Mouse (Mus musculus) limb, embryonic 13.5 days (tissue): ENCODE results near the gene Nav3. TPM values are rescaled to one million over a fixed set of nuclear protein-coding genes. Genes with fewer than 3 reads are reported as not detected.

Source experiments
- ATAC-seq: fragments of 200-750 bp; cut with Nextera tagmentation; 2 replicates; pipeline ENCODE4 v1.8.0; 2017; ENCODE audit warnings: low read depth, moderate number of reproducible peaks, moderate TSS enrichment; ENCODE audit not compliant: low FRiP score
- H3K27ac ChIP-seq: fragments of 300-500 bp; sonication (generic); 2 replicates; pipeline ENCODE4 v1.5.1; 2015; ENCODE audit warnings: inconsistent platforms, mild to moderate bottlenecking, moderate library complexity
- H3K27me3 ChIP-seq: fragments of 300-500 bp; sonication (generic); 2 replicates; pipeline ENCODE4 v1.6.1; 2015; ENCODE audit warnings: mild to moderate bottlenecking, inconsistent platforms
- H3K36me3 ChIP-seq: fragments of 300-500 bp; sonication (generic); 2 replicates; pipeline ENCODE4 v1.6.1; 2015; ENCODE audit warnings: inconsistent platforms, mild to moderate bottlenecking, moderate library complexity
- H3K4me1 ChIP-seq: fragments of 300-500 bp; sonication (generic); 2 replicates; pipeline ENCODE4 v1.6.1; 2015; ENCODE audit warnings: inconsistent platforms
- H3K4me2 ChIP-seq: fragments of 300-500 bp; sonication (generic); replicated peaks from 2 replicates; pipeline ENCODE4 v1.6.1; 2015; ENCODE audit warnings: inconsistent platforms, mild to moderate bottlenecking, moderate library complexity
- H3K4me3 ChIP-seq: fragments of 300-500 bp; sonication (generic); 2 replicates; pipeline ENCODE4 v1.5.1; 2015; ENCODE audit warnings: moderate library complexity, mild to moderate bottlenecking, inconsistent platforms
- H3K9ac ChIP-seq: fragments of 300-500 bp; sonication (generic); 2 replicates; pipeline ENCODE4 v1.6.1; 2015; ENCODE audit warnings: mild to moderate bottlenecking, inconsistent platforms
- H3K9me3 ChIP-seq: fragments of 300-500 bp; sonication (generic); 2 replicates; pipeline ENCODE4 v1.6.1; 2016; ENCODE audit warnings: inconsistent platforms
- WGBS: fragments of 180-500 bp; shearing (Covaris S2); methylation state at CpG from one replicate; pipeline ENCODE4 v1.1.7; 2015; 5-methylcytosine and 5-hydroxymethylcytosine counted together
- polyA plus RNA-seq: library from polyadenylated mRNA; unstranded; fragments of >200 nt; fragmentation: Nextera tagmentation; extraction: Ambion mirVana; gene quantifications from 2 replicates; pipeline ENCODE4 v1.2.1, GENCODE M21; 2015

The Nav3 gene
- polyA plus RNA-seq: 4.4 and 5.5 TPM in 2 replicates

- Histone ChIP-seq H3K9me3 (no peaks in the 10 kb centered on the region), H3K27ac (no peak within 1 kb of the TSS), H3K27me3 (peaks cover 42% of the 10 kb centered on the region), H3K4me1 (peaks cover 8% of the 10 kb centered on the region), H3K9ac (peak within 1 kb of the TSS; percentile 74), H3K4me2 (peak within 1 kb of the TSS; percentile 93), H3K4me3 (peak within 1 kb of the TSS; percentile 60), H3K36me3 (no peaks in the 10 kb centered on the region)
- 0% methylated on average over 19 of the region's 50 CpGs for WGBS
- ATAC-seq: peak; percentile 90
Measured at GRCm38 (mm10) chr10:110455838-110456493, at the start of gene Nav3. Nav3 (minus strand) TSS chr10:110456204.

GRCm38 (mm10) chr10:110485306-110485705 lies 29.3 kb upstream of the Nav3 start:
- Histone ChIP-seq H3K4me2 (no peak overlapping the region), H3K9me3 (no peaks in the 10 kb centered on the region), H3K27ac (no peak overlapping the region), H3K27me3 (no peaks in the 10 kb centered on the region), H3K4me1 (no peaks in the 10 kb centered on the region), H3K9ac (no peak overlapping the region), H3K4me3 (no peak overlapping the region), H3K36me3 (no peaks in the 10 kb centered on the region)
- WGBS: 80% methylated on average over 5 of the region's 5 CpGs
- ATAC-seq: no peak

DNA sequence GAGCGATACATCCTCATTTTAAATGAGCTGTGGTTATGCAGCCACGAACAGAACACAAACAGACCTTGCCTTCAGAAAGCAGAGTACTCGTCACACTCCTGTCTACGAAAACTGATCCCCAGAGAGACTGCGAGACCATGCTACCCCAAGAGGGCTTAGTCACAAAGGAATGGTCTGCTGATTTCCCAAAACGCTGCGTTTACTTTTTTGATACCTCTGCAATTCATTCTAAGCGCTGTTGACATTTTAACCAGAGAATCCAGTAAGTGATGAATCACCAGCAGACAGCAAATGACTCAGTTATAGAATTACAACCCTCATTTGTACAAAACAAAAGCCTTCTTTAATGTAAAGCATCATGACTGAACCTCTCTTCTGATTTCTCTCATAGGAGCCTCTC lies 28.8 kb upstream of the Nav3 start:
- Histone ChIP-seq H3K27me3 (no peaks in the 10 kb centered on the region), H3K4me2 (no peak overlapping the region), H3K9ac (no peak overlapping the region), H3K4me1 (no peaks in the 10 kb centered on the region), H3K9me3 (no peaks in the 10 kb centered on the region), H3K27ac (no peak overlapping the region), H3K4me3 (no peak overlapping the region), H3K36me3 (no peaks in the 10 kb centered on the region)
- no peak for ATAC-seq
- 68% methylated on average over 8 of the region's 8 CpGs for WGBS

DNA sequence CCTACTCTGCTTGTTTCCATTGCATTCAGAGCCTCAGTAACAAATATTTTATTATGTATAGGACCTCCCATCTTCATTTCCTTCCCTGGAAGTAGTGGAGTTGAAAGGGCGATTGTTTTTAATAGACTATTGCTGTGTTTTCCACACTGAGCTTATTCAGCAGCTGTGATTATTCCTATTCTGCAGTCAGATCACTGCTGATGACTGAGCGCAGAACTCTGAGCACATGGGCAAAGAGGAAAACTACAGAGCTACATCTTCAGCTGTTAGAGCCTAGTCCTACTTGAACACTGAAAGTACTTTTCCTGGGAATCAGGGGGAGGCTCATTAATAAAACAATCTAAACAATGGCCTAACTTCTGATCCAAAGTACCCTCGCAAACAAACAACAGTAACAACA lies 23.2 kb upstream of the Nav3 start:
- peaks cover 5% of the 10 kb centered on the region; the same call in 1 of the 2 replicates for H3K4me1 ChIP-seq
- no peak for ATAC-seq

GRCm38 (mm10) chr10:110477689-110478314 lies 21.8 kb upstream of the Nav3 start:
- H3K4me2 ChIP-seq: peak overlapping the region; percentile 19; the same call in 1 of the 2 replicates

More for the DNA sequence above, 23.2 kb upstream of the Nav3 start:
- Histone ChIP-seq H3K36me3 (no peaks in the 10 kb centered on the region), H3K9me3 (no peaks in the 10 kb centered on the region), H3K27ac (no peak overlapping the region), H3K4me3 (no peak overlapping the region), H3K9ac (no peak overlapping the region), H3K4me2 (no peak overlapping the region), H3K27me3 (no peaks in the 10 kb centered on the region)
- 80% methylated on average over 3 of the region's 3 CpGs for WGBS

GRCm38 (mm10) chr10:110474107-110474506 lies 18.1 kb upstream of the Nav3 start:
- H3K36me3 ChIP-seq: no peaks in the 10 kb centered on the region
- no peaks in the 10 kb centered on the region for H3K9me3 ChIP-seq
- 77% methylated on average over 1 of the region's 1 CpGs for WGBS
- no peak overlapping the region for H3K9ac ChIP-seq
- no peak overlapping the region for H3K4me2 ChIP-seq
- H3K4me3 ChIP-seq: no peak overlapping the region
- ATAC-seq: no peak
- no peaks in the 10 kb centered on the region for H3K27me3 ChIP-seq
- no peak overlapping the region for H3K27ac ChIP-seq
- peaks cover 5% of the 10 kb centered on the region; the same call in 1 of the 2 replicates for H3K4me1 ChIP-seq

More at GRCm38 (mm10) chr10:110477689-110478314, 21.8 kb upstream of the Nav3 start:
- H3K36me3 ChIP-seq: no peaks in the 10 kb centered on the region
- H3K9me3 ChIP-seq: no peaks in the 10 kb centered on the region
- no peaks in the 10 kb centered on the region for H3K27me3 ChIP-seq
- H3K9ac ChIP-seq: no peak overlapping the region
- peaks cover 5% of the 10 kb centered on the region; the same call in 1 of the 2 replicates for H3K4me1 ChIP-seq
- H3K27ac ChIP-seq: no peak overlapping the region
- ATAC-seq: peak; percentile 87
- WGBS: 44% methylated on average over 11 of the region's 11 CpGs
- no peak overlapping the region for H3K4me3 ChIP-seq

DNA sequence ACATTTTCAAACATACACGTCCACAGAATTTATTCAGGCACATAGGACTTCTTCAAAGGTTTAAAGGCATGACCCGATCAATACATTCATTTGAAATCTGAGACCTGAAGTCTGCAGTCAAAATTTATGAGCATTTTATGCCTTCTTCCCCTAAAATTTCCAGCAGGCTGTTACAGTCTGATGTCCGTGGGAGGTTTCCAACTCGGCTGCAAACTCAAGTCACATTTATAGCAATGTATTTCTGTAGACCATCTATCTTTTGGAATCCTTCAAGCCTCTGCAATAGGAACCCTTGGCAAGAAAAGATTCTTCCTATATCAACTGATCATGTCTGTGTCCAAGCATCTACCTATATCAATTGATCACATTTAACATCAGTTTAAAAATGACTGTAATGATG lies 13.4 kb upstream of the Nav3 start:
- no peaks in the 10 kb centered on the region for H3K27me3 ChIP-seq
- no peaks in the 10 kb centered on the region for H3K36me3 ChIP-seq
- WGBS: 38% methylated on average over 4 of the region's 4 CpGs
- no peak for ATAC-seq
- no peak overlapping the region for H3K9ac ChIP-seq
- no peaks in the 10 kb centered on the region for H3K9me3 ChIP-seq
- H3K4me3 ChIP-seq: no peak overlapping the region
- H3K4me1 ChIP-seq: no peaks in the 10 kb centered on the region
- no peak overlapping the region for H3K4me2 ChIP-seq
- no peak overlapping the region for H3K27ac ChIP-seq

DNA sequence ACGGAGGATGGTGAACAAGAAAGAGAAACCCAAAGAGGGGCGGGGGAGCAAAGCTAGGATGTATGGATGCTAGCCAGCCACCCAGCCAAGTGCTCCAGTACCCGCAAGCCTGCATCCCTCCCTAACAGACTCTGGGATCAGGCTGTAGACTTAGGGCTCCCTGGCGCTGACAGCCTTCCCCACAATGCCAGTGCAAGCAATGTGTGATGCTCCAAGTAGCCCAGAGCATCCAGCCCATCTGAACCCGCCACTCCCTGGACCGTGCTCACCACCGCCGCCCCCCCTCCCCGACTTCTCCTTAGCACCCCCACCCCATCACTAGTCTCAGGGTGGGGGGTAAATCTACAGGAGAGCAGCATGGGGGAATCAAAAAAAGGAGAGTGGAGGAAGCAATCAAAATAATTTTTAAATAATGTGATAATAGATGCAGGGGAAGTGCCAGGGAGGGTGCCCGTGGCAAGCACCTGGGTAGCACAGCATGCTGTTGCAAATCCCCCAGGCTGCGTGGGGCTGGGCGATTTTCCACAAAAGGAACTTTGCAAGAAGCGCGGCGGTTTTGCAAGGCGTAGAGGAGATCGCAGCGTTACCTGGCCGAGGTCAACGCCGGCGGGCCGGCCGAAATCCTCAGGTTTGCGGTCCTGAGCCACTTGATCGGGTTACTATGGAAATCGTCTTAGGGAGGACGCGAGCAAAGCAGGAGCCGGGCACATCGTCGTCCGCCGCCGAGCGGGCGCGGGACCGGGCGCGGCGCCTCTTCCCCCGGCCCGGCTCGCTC lies 754 bp downstream of the Nav3 start:
- Histone ChIP-seq H3K36me3 (no peaks in the 10 kb centered on the region), H3K27ac (no peak overlapping the region), H3K27me3 (peaks cover 42% of the 10 kb centered on the region), H3K9me3 (no peaks in the 10 kb centered on the region), H3K9ac (peak overlapping the region; percentile 74), H3K4me1 (peaks cover 8% of the 10 kb centered on the region), H3K4me3 (peak overlapping the region; percentile 60), H3K4me2 (peak overlapping the region; percentile 93)
- ATAC-seq: peak; percentile 29
- 1% methylated on average over 45 of the region's 45 CpGs for WGBS

GRCm38 (mm10) chr10:110453566-110453965 lies 2.4 kb downstream of the Nav3 start:
- H3K4me1 ChIP-seq: peaks cover 8% of the 10 kb centered on the region
- H3K36me3 ChIP-seq: no peaks in the 10 kb centered on the region
- no peak overlapping the region for H3K9ac ChIP-seq
- no peak overlapping the region for H3K27ac ChIP-seq
- no peak overlapping the region for H3K4me3 ChIP-seq
- no peaks in the 10 kb centered on the region for H3K9me3 ChIP-seq
- peaks cover 42% of the 10 kb centered on the region for H3K27me3 ChIP-seq
- H3K4me2 ChIP-seq: no peak overlapping the region
- WGBS: 51% methylated on average over 5 of the region's 5 CpGs
- ATAC-seq: no peak

GRCm38 (mm10) chr10:110440396-110440795 lies 15.6 kb downstream of the Nav3 start:
- Histone ChIP-seq H3K4me2 (no peak overlapping the region), H3K9ac (no peak overlapping the region), H3K36me3 (no peaks in the 10 kb centered on the region), H3K9me3 (no peaks in the 10 kb centered on the region), H3K4me3 (no peak overlapping the region), H3K4me1 (no peaks in the 10 kb centered on the region), H3K27me3 (no peaks in the 10 kb centered on the region), H3K27ac (no peak overlapping the region)
- ATAC-seq: no peak
- 84% methylated on average over 2 of the region's 2 CpGs for WGBS

- no peak overlapping the region for H3K4me2 ChIP-seq
- no peak overlapping the region for H3K27ac ChIP-seq
- H3K9ac ChIP-seq: no peak overlapping the region
- H3K4me3 ChIP-seq: no peak overlapping the region
- WGBS: 94% methylated on average over 3 of the region's 3 CpGs
- H3K4me1 ChIP-seq: no peaks in the 10 kb centered on the region
- no peaks in the 10 kb centered on the region for H3K9me3 ChIP-seq
- H3K36me3 ChIP-seq: no peaks in the 10 kb centered on the region
- no peak for ATAC-seq
- no peaks in the 10 kb centered on the region for H3K27me3 ChIP-seq
Measured at GRCm38 (mm10) chr10:110431078-110431477, 24.9 kb downstream of the Nav3 start.

GRCm38 (mm10) chr10:110429578-110429977 lies 26.4 kb downstream of the Nav3 start:
- WGBS: 50% methylated on average over 6 of the region's 6 CpGs
- no peak overlapping the region for H3K4me2 ChIP-seq
- no peak overlapping the region for H3K4me3 ChIP-seq
- H3K27me3 ChIP-seq: no peaks in the 10 kb centered on the region
- H3K9ac ChIP-seq: no peak overlapping the region
- no peak overlapping the region for H3K27ac ChIP-seq
- no peaks in the 10 kb centered on the region for H3K36me3 ChIP-seq
- no peaks in the 10 kb centered on the region for H3K9me3 ChIP-seq
- H3K4me1 ChIP-seq: no peaks in the 10 kb centered on the region
- peak; percentile 79 for ATAC-seq
